Mouse (Mus musculus) frontal cortex, adult (tissue): ENCODE results near the gene Map3k3.

Experiments used
- ATAC-seq: cut with Nextera tagmentation; 2 replicates; pipeline ENCODE4 v1.9.2; 2017; ENCODE audit warnings: mild to moderate bottlenecking, moderate library complexity, mixed read lengths; ENCODE audit not compliant: low TSS enrichment

The Map3k3 gene

DNA sequence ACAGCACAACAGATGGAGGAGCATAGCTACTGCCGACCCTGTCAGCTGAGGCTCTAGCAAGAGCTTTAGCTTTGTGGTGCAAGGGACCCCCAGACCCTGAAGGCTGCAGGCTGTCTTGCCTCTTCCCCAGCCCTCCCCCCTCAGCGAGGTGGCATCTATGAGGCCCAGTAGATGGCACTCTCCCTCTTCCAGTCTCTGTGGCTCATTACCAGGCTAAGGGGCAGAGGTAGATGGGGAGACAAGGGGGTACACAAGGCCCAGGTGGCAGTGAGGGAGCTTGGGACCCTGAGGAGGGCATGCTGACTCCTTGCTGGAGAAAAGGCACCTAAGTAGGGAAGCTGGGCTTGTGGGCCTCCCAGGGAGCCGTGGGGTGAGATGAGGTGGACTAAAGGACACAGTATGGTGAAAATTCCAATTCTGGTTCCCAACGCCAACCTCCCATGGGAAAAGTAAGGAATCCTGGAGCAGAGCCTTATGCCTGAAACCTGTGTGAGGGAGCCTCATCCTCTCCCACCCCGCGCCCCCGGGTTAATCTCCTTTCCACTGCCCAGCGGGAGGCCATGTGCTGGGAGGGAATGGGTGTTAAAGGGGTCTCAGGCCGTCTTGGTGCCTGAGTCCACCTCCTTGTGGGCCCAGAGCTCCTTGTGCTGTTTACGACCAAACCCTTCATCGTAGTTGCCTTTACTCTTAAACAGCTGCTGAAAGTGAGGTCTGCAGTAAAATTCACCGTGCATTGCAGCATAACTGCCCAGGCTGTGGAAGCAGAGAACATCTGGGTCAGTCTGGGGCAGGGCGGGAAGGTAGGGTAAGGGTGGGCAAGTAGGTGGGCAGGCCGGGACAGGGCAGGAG, 73.9 kb downstream of the Map3k3 start:
- peak; percentile 22; the same call in 1 of the 2 replicates for ATAC-seq

DNA sequence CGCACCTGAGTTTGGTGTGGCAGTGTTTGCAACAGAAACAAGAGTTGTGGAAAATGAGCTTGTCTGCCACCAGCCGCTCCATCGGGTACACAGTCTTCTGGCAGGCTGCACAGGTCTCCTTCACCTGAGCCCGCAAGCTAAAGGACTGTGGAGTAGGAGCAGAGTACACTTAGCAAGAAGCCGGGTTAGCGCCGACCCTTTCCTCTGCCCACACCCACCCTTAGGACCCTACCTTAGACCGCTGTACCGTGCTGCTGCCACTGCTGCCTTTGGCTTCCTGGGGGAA, 74.5 kb downstream of the Map3k3 start:
- ATAC-seq = no peak

DNA sequence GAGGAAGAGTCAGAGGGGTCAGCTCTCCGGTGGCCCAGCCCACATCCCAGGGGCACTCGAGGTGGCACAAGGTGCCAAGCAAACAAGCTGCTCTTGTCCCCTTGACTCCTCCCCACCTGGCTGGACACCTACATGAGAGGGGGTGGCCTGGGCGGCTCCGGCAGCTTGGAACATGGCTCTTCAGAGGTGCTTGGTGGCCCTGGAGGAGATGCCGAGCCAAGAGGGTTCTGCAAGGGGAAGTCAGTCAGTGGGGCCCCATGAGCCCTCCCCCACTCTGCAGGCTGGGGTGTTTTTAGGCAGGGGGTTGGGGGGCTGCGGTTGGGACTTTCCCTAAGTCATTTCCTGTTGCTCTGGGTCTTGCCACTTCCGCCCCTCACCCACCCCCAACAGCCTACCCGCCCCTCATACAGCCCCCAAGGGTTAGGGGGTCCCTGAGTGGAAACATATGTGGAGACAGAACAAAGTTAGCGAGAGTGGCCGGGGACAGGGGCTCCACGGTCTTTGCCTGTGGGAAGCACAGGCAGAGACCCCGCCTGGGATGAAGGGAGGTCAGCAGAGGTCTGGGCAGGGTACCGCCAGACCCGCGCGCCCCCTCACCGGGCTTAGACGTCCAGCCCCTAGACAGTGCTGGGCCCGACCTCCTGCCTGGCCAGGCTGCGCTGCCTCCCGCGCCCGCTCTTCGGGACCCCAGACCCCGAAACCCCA, 75.0 kb downstream of the Map3k3 start:
- ATAC-seq = no peak

DNA sequence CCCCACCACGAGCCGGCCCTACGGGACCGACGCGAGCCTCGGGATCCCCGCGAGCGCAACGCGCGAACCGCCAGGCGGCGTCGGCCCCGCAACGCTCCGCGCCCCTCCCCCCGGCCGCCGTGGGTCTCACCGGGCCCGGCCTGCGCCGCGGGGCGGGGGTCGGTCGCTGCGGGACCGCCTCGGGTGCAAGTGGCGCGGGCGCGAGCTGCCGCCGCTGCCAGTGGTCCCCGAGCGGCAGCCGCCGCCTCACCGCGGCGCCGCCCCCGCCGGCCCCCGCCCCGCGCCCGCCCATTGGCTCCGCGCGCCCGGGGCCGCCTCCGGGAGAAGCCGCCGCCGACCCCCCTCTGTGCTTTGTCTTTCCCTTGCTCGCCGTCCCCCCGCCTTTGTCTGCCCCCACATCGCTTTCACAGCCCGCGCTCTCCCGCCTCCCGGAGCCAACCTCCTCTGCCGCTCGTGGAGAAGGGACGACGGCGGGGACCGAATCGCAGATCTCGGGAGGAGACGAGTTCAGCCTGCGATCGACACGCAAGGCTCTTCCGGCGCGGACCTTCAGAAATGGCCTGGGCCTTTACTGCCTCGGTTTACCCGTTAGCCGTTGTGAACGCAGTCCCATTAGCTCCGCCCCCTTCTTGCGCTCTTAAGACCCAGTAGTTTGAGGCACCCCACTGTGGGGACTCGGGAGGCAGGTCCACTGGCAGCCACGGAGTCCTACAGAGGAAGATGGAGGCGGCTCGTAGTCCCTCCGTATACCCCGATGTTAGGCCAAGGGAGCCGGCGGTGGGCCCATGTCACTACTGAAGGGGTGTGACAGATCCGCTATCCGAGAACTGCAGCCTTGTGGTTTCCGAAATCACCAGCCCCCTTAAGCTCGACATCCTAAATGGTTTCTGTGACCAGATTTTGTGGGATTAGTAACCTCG, 75.8 kb downstream of the Map3k3 start:
- ATAC-seq = peak; percentile 33

DNA sequence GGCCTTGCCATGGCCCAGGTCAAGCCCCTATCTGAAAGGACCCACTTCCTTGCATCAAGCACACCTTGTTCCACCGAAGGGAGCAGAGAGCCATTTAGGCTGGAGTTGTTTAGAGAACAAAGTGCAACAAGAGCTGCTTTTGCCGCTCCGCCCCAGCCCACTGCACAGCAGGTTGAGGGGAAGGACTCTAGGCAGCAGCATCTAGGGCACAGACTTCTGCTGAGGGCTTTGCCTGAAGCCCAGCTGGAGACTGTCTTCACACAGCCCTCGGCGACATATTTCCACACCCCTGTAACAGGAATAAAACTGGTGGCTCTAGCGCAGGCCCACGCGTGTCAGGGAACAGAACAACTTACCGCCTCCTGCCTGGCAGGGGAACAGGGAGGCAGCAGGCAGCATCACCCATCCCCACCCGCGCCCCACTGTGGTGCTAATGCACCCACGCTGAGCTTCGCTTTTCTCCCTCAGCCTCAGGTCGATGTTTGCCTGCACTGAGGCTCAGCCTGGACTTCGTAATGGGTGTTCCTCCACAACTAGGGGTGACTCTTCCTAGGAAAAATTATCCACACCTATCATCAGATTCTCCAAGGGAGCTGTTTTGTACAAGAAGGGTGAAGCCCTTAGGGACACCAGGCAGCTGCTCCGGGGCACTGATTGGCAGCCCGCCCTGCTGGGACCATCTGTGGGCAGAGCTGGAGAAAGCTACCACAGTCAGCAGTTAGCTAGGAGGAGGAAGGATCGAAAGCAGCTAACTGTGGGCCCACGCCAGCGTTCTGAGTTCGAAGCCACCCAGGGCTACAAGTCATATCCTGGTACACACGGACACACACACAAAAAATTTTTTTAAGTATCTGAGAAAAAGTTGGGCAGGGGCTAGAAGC, 76.7 kb downstream of the Map3k3 start, which contains the start of the genes Gm10840 and Limd2:
Gm10840 (plus strand) TSS at position 10 of the 881 bp plus-strand sequence.
Limd2 (minus strand) TSS at position 20 of the 881 bp plus-strand sequence.
- ATAC-seq = peak; percentile 68

DNA sequence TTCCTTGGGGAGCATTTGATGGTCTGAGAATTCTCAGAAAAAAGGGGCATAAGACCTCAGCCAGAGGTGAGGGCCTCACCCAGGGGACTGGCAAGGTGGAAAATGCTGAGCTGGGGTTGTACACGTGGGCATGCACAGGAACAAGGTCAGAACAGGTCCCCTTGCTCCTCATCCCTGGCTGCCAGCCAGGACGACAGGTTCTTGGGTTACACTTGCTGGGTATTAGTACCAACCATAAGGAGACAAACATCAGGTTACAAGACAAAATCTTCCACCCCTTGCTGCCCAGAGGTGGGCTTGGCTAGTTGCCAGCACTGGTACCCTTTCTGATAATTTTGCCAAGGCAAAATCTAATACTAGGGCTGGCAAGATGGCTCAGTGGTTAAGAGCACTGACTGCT, 77.8 kb downstream of the Map3k3 start:
- ATAC-seq = no peak

DNA sequence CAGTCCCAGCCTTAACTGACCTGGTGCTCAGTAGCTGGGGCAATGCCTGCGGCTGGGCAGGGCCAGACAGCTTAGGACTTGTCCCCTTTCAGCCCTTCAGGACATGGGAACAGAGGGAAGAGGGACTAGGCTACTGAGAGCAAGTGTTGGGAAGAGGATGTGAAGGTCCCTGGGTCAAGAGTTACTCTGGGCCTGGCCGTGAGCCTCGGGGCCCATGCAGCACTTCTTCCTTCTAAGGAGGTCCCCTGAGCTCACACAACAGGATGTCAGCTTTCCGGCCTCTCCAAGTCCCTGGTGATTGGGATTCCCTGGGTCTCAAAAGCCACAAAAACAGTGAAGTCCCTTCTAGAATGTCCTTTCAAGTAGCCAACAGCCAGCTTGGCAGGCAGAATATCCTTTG, 79.1 kb downstream of the Map3k3 start:
- no peak for ATAC-seq

DNA sequence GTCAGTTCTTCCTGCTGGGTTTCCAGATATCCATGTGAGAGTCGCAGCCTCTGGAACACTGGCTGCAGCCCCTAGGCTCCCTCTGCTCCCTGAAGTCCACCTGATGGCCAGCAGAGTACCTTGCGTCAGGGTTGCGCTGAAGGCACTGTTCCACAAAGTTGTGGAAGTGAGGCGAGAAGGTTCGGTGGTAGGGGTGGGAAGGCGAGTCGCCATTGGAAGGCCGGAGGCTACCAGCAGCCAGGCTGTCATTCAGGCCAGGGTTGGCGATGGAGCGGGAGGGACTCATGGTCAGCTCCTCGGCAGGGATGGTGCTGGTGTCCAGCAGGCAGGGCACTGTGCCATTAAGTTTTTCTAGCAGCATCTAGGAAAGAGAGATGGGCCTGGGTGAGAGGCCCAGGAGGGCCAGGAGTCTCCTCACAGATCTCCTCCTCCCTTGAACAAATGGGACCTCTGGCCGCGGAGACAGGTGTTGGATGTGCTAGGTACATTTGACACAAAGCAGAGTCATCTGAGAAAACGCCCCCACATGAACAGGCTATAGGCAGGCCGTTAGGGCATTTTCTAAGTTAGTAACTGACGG, 80.3 kb downstream of the Map3k3 start:
- ATAC-seq = no peak

DNA sequence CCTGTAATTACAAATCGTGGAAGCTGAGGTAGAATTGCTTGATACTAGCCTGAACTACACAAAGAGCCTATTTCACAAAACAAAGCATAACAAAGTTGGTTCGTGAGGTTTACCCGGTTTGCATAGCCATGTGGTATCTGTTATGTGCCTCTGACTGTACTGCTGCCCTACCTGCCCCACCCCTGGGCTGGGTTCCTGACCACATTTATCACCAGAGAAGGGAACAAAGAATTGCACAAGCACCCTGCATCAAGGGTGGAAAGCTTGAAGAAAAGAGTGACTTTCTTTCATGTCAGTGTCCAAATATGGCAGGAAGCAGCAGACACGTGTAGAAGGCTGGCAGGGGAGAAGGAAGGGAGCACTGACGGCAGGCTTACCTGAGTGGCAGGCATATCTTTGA, 83.0 kb downstream of the Map3k3 start:
- no peak for ATAC-seq

DNA sequence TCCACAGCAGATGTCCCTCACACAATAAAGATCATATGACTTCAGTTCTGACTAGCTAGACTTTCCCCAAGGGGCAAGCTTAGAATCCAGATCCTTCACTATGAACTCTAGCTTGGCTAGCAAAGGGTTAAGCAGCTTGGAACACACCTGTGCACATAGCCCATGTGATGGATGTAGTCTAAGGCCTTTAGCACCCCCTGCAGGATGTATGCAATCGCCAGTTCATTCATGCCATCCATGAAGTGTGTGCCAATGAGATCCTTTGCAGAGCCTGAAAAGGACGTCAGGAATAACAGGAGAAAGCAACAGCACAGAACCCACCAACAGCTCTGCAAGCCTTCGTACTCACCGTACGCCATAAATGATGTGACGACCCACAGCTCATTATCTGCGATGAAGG, 86.4 kb downstream of the Map3k3 start:
- ATAC-seq = no peak

DNA sequence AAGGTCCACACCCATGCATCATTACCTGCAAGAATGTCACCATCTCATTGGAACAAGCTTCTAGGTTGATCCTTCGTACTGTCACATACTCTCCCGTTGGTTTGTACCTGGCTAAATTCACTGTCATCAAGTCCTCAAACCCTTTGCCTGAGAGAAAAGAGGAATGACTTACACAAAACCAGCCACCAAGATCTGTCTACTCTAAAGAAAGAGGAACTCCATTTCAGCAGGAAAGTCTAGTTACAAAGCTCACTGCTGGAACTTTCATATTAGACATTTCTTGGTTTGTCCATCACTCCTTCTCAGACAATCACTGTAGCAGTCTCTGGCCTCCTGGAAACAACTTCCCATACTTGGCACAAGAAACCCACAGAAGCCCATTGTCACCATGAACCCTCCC, 88.8 kb downstream of the Map3k3 start:
- no peak for ATAC-seq

DNA sequence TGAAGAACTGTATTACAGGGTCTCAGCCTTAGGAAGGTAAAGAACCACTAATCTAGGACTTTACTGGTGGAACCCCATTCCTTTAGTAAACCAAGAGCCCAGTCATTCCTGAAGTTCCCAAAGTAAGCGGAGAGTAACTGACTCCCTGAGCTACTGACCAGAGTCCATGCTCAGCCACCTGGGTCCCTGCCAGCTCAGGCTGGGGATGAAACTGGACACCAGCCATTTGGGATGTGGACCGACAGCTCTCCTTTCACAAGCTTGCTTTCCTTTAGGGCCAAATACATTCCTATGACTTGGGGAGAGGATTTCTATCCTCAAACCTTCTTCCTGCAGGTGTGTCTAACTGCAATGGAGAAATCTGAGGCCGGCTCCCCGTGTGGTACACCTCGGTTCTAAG, 90.0 kb downstream of the Map3k3 start:
- no peak for ATAC-seq

DNA sequence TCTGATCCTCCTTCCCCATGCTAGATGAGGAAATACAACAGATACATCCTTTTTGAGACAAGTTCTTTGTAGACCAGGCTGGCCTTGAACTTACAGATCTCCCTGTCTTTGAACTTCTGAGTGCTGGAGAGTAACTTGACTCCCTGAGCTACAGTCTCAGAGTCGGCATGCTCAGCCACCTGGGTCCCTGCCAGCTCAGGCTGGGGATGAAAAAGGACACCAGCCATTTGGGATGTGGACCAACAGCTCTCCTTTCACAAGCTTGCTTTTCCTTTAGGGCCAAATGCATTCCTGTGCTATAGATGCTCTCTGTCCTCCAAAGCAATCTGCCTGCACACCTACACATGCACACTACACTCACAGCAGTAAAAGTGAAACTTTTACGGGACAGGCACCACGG, 90.7 kb downstream of the Map3k3 start:
- no peak; the same call in 1 of the 2 replicates for ATAC-seq

DNA sequence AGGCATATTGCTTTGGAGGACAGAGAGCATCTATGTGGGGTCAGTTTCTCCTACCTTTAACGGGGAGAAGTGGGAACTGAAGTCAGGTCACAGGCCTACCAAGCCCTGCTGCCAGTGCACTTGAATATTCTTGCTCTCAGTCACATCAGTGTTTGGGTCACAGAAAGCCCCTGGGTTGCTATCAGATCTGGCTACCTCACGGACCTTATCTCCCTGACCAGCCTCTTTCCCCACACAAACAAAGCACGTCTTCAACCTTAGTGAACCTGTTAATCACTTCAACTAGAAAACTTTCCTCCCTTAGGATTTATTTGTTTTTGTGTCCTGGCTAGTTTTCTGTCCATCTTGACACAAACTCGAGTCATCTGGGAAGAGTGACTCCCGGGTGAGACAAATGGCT, 92.0 kb downstream of the Map3k3 start:
- ATAC-seq = no peak

DNA sequence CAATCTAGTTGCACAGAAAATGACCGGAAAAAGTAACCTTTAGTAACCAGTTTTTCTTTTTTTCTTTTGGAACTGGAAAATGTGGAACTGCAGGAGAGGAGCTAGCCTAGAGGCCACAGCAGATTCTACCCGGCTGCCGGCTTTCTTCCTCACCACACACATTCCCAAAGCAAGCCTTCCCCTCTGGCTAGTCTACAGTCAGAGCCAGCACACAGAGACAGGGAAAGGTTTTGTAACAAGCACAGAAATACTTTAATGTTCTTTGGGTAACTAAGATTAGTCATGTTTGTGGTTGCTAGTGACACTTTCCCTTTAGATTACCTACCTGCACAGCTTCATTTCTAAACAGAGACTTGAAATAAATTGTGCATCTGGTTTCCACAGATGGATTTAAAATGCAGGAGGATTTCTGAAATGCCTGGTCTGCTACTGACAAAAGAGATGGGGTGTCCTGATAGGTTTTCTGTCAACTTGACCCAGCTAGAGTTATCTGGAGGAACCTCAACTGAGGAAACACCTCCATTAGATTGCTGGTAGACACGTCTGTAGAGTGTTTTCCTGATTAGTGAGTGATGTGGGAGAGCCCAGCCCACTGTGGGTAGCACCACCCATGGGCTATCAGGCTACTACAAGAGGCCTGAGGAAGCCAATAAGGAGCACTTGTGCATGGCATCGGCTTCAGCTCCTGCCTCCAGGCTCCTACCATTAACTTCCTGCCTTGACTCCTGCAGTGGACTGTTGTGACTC, 93.8 kb downstream of the Map3k3 start:
- peak; percentile 62 for ATAC-seq

DNA sequence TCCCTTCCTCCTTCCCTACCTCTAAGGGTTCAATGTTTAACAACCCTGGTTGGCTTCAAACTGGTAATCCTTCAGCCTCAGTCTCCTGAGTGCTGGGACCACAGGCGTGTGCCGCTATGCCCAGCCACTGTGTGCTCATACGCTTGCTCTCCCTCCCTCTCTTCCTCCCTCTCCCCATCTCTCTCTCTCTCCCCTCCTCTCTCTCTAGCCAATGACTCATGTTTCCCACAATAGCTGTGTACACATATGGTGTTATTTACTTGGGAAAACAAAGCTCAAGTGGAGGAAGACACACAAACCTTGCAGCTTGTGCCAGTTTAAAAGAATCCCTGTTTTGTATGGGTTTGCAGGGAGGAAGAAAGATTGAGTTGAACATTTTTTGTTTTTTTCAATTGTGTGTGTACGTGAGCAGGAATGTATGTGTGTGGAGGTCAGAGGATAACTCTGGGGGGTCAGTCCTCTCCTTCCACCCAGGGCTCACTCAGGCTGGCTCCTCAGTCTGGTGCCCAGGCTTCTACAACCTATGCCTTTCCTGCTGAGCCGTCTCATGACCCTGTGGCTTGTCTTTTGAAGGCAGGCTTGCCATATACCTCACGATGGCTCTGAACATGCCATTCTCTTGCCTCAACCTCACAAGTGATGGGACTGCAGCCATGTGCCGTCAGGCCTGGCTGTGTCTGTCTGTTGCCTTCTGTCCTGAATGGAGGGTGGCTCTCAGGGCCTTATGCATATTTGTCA, 95.5 kb downstream of the Map3k3 start:
- ATAC-seq = peak; percentile 75

DNA sequence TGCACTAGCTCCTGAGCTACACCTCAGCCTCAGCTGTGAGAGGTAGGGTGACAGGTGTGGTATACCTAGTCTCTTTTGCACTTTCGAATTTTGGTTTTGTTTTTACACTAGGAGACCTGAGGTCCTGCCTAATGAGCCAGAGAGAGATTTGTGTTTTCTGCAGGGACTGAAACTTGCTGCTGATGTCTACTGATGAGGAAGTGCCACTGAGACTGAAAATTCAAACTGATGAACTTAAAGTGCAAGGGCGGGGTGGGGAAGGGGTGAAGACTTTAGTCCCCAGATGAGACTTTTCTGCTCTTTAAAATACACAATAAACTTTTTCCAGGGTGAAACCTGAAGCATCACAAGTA, 96.0 kb downstream of the Map3k3 start:
- no peak for ATAC-seq

DNA sequence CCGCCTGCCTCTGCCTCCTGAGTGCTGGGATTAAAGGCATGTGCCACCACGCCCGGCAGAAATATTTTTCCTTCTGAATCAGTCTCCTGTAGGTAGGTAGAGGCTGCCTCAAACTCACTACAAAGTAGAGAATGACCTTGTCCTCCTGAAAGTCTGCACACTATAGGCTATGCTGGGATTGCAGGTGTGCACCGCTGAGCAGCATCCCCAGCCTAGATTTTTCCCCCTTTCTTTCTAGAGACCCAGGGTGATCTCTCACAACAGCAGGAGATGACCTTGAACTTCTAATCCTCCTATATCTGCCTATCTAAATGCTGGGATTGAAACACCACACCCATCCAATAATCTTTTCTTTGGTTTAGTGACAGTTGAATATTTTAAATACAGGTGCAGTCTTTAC, 102.9 kb downstream of the Map3k3 start:
- no peak for ATAC-seq

DNA sequence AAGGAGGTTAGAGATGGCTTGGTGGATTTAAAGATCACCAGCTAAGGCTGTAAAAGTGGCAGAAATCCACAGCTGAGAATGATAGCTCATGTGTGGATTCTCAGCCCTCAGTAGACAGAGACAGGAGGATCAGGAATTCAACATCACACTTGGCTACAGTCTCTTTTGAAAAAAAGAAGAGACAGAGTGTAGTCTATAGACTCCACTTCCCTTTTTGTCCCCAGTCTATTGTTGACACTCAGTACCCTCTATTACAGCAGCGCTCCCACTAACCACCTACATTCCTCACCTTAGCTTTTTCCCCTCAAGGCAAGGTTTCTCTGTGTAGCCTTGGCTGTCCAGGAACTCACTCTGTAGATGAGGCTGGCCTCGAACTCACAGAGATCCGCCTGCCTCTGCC, 107.3 kb downstream of the Map3k3 start:
- ATAC-seq = no peak

DNA sequence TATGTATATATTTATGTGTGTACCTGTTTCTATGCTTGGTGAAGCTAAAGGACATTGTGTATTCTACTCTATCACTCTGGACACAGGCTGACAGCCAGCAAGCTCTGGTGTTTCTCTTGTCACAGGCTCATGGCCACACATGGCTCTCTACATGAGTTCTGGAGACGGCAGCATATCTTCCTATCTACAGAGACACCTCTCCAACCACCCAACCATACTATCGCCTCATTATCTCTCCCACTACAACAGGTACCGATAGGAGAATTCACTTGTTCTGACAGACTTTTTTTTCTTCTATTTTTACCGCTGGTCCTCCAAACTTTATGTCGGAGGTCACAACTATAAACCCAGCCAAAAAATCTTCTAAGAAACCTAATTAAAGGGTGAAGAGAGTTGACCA, 107.8 kb downstream of the Map3k3 start:
- no peak for ATAC-seq
